Mouse (Mus musculus) midbrain, embryonic 14.5 days (tissue): ENCODE results near the gene Mdfi. TPM values are rescaled to one million over a fixed set of nuclear protein-coding genes. Genes with fewer than 3 reads are reported as not detected.
A peak's percentile ranks its signal among the peaks of the same experiment; 100 is the strongest.

Experiments used
- ATAC-seq: fragments of 200-750 bp; cut with Nextera tagmentation; 2 replicates; pipeline ENCODE4 v1.8.0; 2017; ENCODE audit warnings: moderate number of reproducible peaks, moderate library complexity; ENCODE audit not compliant: low FRiP score, low TSS enrichment
- DNase-seq: peaks from one replicate; pipeline ENCODE4 v3.0.0-alpha.2; 2015
- H3K27ac ChIP-seq: fragments of 300-500 bp; sonication (generic); replicated peaks from 2 replicates; pipeline ENCODE4 v1.5.1; 2014; ENCODE audit warnings: mild to moderate bottlenecking, low read depth, low read length, moderate library complexity
- H3K27me3 ChIP-seq: fragments of 300-500 bp; sonication (generic); 2 replicates; pipeline ENCODE4 v1.6.1; 2014; ENCODE audit warnings: low read length, control low read depth, mixed read lengths; ENCODE audit not compliant: control insufficient read depth, insufficient read depth
- H3K36me3 ChIP-seq: fragments of 300-500 bp; sonication (generic); 2 replicates; pipeline ENCODE4 v1.6.1; 2014; ENCODE audit warnings: low read length, control low read depth; ENCODE audit not compliant: control insufficient read depth, insufficient read depth
- H3K4me1 ChIP-seq: fragments of 300-500 bp; sonication (generic); 2 replicates; pipeline ENCODE4 v1.6.1; 2014; ENCODE audit warnings: mild to moderate bottlenecking, antibody characterized with exemption, low read length, control low read depth; ENCODE audit not compliant: control insufficient read depth, insufficient read depth
- H3K4me2 ChIP-seq: fragments of 300-500 bp; sonication (generic); 2 replicates; pipeline ENCODE4 v1.6.1; 2014; ENCODE audit warnings: mild to moderate bottlenecking, low read length, moderate library complexity
- H3K4me3 ChIP-seq: fragments of 300-500 bp; sonication (generic); replicated peaks from 2 replicates; pipeline ENCODE4 v1.5.1; 2014; ENCODE audit warnings: low read depth, low read length
- H3K9ac ChIP-seq: fragments of 300-500 bp; sonication (generic); replicated peaks from 2 replicates; pipeline ENCODE4 v1.6.1; 2014; ENCODE audit warnings: mild to moderate bottlenecking, low read length, moderate library complexity
- H3K9me3 ChIP-seq: fragments of 300-500 bp; sonication (generic); 2 replicates; pipeline ENCODE4 v1.6.1; 2016; ENCODE audit warnings: low read length, control low read depth, mixed read lengths; ENCODE audit not compliant: control insufficient read depth
- WGBS: fragments of 180-500 bp; shearing (Covaris S2); extraction: QIAGEN DNeasy Blood & Tissue Kit; methylation state at CpG from one replicate; pipeline ENCODE4 v1.1.7; 2014; 5-methylcytosine and 5-hydroxymethylcytosine counted together
- polyA plus RNA-seq: library from polyadenylated mRNA; unstranded; fragments of >200 nt; fragmentation: Nextera tagmentation; extraction: Ambion mirVana; gene quantifications from 2 replicates; pipeline ENCODE4 v1.2.1, GENCODE M21; 2014

Mdfi gene
- polyA plus RNA-seq, 1 experiment from 2014 or later = 8.3 TPM

DNA sequence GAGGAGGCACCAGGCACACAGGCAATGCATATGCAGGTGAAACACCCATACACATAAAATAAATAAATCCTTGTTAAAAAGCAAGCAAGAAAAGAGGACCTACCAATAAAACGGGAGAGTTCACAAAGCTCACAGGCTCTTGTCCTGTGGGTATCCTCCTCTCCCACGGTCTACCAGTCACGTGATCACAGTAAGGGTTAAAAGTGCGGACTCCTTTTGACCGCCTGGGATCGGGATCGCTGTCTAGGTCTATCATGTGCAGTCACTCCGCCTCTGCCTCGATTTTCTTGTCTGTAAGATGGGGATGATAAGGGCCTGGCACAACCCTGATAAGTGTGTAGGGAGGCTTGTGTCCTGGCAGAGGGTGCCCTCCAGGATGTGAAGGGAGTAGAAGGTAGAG lies 37.1 kb downstream of the Mdfi start:
- no peak for DNase-seq

DNA sequence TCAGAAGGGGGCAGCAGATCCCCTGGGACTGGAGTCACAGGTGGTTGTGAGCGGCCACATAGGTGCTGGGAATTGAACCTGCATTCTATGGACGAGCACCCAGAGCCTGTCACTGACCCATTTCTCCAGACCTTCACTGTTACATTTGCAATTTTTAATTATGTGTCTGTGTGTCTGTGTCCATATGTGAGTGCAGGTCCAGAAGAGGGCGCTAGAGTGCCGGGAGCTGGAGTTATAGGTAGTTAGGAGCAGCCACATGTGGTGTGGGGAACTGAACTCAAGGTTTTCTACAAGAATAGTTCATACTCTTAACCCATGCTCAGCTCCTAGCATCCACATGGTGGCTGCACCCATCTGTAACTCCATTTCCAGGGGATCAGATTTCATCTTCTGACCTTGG lies 37.5 kb downstream of the Mdfi start:
- WGBS = 78% methylated on average over 4 of the region's 4 CpGs
- no peak overlapping the region for H3K9ac ChIP-seq

More for the DNA sequence above, 37.1 kb downstream of the Mdfi start:
- no peak overlapping the region for H3K27ac ChIP-seq
- no peak overlapping the region for H3K4me3 ChIP-seq
- no peaks in the 10 kb centered on the region for H3K9me3 ChIP-seq
- H3K36me3 ChIP-seq = no peaks in the 10 kb centered on the region
- H3K4me1 ChIP-seq = no peaks in the 10 kb centered on the region
- no peak overlapping the region for H3K9ac ChIP-seq
- H3K27me3 ChIP-seq = no peaks in the 10 kb centered on the region
- 84% methylated on average over 9 of the region's 9 CpGs for WGBS
- no peak overlapping the region for H3K4me2 ChIP-seq
- ATAC-seq = no peak

DNA sequence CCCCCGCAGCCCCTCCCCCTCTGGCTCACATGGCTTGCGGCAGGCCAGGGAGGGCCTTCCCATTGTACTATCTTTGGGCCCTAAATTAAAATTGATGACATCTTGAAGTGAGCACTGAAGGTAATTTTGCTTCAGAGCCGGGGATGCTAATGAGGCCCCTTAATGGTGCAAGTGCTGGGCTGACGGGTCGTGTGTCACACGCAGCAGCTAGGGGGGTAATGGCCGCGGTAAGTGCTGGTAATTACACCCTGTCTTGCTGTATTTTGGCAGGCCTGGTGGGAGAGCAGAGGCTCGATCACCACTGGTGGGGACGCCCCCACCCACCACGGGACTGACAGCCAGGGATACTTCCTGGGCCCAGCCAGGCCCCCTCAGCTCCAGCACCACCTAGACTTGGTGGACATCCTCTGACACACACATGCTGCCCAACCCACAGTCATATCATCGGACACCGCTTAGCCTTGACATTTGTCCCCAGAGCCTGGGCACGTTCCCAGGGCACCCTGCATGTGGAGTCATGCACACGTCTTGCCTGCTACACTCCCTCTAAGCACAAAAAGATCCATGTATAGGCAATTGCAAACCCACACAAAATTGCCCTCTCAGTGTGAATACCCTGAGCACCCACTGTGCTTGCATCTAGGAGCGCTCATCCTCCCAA lies 38.2 kb downstream of the Mdfi start:
- Histone ChIP-seq H3K36me3 (no peaks in the 10 kb centered on the region), H3K4me3 (no peak overlapping the region), H3K9me3 (no peaks in the 10 kb centered on the region), H3K27ac (no peak overlapping the region), H3K27me3 (no peaks in the 10 kb centered on the region), H3K4me1 (no peaks in the 10 kb centered on the region), H3K4me2 (no peak overlapping the region), H3K9ac (no peak overlapping the region)
- ATAC-seq (no peak), DNase-seq (no peak)
- WGBS = 55% methylated on average over 16 of the region's 16 CpGs

More for the DNA sequence above, 37.5 kb downstream of the Mdfi start:
- Histone ChIP-seq H3K4me2 (no peak overlapping the region), H3K36me3 (no peaks in the 10 kb centered on the region), H3K4me1 (no peaks in the 10 kb centered on the region), H3K9me3 (no peaks in the 10 kb centered on the region), H3K27ac (no peak overlapping the region), H3K27me3 (no peaks in the 10 kb centered on the region), H3K4me3 (no peak overlapping the region)
- no peak for DNase-seq
- ATAC-seq = no peak

DNA sequence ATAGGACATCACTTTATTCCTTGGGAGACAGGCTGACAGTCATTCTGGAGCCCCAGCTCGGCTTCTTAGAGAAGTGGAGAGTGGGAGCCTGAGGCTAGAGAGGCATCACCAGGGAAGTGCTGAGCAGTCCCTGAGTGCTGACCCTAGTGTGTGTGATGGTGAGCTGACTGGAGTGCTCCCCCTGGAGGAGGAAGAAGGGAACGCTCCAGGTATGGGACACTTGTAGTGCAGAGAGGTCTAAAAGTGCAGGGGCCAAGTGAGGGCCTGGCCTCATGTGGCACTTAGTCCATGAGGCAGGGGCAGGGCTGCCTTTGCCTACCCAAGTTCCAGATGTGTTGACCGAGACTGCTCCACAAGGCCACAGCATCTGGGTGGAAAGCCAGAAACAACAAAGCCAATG lies 39.0 kb downstream of the Mdfi start:
- ATAC-seq (no peak), DNase-seq (peak; percentile 61)
- WGBS = 38% methylated on average over 3 of the region's 3 CpGs

DNA sequence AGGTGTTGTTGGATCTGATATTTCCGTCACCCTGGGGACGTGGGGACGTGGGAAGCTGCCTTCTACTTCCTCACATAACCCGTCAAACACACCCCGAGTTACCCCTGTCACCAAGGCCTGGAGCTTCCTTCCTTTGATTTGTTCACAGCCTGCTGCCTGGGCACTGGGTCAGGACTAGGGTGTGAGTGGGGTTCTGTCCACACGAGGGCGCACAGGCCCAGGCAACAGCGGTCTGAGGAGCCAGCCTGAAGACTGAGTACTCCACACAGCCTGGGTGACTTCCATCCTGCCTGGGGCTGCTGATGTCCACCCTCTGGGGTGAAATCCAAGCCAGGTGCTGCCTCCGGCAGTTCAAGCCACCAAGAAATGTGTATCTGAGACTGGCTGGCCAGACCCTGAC lies 41.1 kb downstream of the Mdfi start:
- Histone ChIP-seq H3K4me2 (no peak overlapping the region), H3K36me3 (no peaks in the 10 kb centered on the region), H3K4me3 (no peak overlapping the region), H3K9ac (no peak overlapping the region), H3K27ac (no peak overlapping the region), H3K4me1 (no peaks in the 10 kb centered on the region), H3K9me3 (no peaks in the 10 kb centered on the region), H3K27me3 (no peaks in the 10 kb centered on the region)
- ATAC-seq = peak; percentile 47; the same call in 1 of the 2 replicates
- 11% methylated on average over 9 of the region's 9 CpGs for WGBS
- DNase-seq = peak; percentile 87

More for the DNA sequence above, 39.0 kb downstream of the Mdfi start:
- Histone ChIP-seq H3K4me1 (no peaks in the 10 kb centered on the region), H3K9me3 (no peaks in the 10 kb centered on the region), H3K27ac (no peak overlapping the region), H3K4me3 (no peak overlapping the region), H3K9ac (no peak overlapping the region), H3K4me2 (no peak overlapping the region), H3K27me3 (no peaks in the 10 kb centered on the region), H3K36me3 (no peaks in the 10 kb centered on the region)

DNA sequence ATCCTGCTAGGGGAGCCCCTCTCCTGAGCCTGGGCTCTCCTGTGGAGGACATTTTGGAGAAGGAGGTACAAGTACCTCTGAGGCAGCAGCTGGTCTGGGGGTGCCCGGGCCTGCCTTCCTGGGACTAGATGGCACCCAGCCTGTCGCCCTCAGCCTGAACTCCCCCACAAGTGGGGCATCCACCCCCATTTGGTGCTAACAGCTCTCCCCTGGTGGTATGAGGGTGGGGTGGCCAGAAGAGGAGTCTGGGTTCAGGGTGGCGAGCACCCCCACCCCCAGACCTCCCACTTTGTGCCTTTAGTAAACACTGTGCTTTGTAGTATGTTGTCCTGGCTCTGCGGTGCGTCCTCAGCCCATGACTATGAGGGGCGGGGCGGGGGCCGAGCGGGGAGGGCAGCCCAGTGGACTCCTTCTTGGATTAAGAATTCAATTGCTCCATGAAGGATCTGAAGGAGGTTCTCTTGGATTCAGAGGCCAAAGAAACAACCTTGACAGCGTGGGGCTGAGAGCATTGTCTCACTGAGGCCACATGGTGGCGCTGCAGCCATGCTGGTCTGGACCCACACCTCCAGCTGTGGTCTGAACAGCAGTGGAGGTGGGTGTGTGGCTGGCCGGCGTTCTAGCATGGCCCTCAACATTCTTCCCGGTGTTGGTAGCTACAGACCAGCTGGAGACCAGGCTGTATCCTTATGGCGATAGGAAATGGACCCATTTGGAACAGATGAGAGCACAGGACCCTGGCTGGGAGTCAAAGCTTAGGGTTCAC lies 42.2 kb downstream of the Mdfi start:
- H3K4me1 ChIP-seq = no peaks in the 10 kb centered on the region
- no peak overlapping the region for H3K4me2 ChIP-seq
- no peak overlapping the region for H3K27ac ChIP-seq
- no peaks in the 10 kb centered on the region for H3K9me3 ChIP-seq
- H3K36me3 ChIP-seq = no peaks in the 10 kb centered on the region
- H3K9ac ChIP-seq = no peak overlapping the region
- no peaks in the 10 kb centered on the region for H3K27me3 ChIP-seq
- DNase-seq (peak; percentile 91), ATAC-seq (peak; percentile 44; the same call in 1 of the 2 replicates)
- 20% methylated on average over 15 of the region's 15 CpGs for WGBS
- H3K4me3 ChIP-seq = no peak overlapping the region

DNA sequence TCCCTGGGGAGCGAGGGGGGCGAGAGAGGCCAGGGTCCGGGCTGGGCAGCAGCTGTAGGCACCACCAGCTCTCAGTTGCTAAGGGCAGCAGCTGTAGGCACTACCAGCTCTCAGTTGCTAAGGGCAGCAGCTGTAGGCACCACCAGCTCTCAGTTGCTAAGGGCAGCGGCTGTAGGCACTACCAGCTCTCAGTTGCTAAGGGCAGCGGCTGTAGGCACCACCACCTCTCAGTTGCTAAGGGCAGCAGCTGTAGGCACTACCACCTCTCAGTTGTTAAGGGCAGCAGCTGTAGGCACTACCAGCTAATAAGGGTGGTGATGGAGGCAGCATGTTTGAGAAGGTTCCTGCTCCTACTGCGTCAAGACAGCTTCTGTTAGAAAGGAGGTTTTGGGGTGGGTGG lies 45.5 kb downstream of the Mdfi start:
- DNase-seq (peak; percentile 50), ATAC-seq (no peak)
- Histone ChIP-seq H3K27ac (no peak overlapping the region), H3K4me1 (no peaks in the 10 kb centered on the region), H3K27me3 (no peaks in the 10 kb centered on the region), H3K36me3 (no peaks in the 10 kb centered on the region), H3K4me2 (no peak overlapping the region), H3K9ac (no peak overlapping the region), H3K9me3 (no peaks in the 10 kb centered on the region), H3K4me3 (no peak overlapping the region)
- 55% methylated on average over 6 of the region's 6 CpGs for WGBS

DNA sequence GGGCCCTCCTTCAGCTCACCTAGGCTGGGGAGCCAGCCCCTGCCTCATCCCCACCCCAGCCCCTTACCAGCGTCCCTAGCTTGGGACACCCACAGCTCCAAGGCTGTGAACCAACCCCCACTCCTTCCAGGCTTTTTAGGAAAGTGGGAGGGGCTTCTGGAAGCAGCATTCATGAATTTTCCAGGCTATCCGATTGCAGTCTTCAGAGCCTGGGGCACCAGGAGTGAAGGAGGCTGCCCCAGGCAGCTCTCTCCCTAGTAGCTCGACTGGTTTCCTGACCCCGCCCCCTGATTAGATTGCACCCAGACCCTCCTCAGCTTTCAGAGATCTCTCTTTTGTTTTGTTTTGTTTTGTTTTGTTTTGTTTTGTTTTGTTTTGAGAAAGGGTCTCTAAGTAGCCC lies 46.2 kb downstream of the Mdfi start:
- ATAC-seq (no peak), DNase-seq (no peak)
- Histone ChIP-seq H3K4me2 (no peak overlapping the region), H3K9ac (no peak overlapping the region), H3K36me3 (no peaks in the 10 kb centered on the region), H3K4me1 (no peaks in the 10 kb centered on the region), H3K27ac (no peak overlapping the region), H3K9me3 (no peaks in the 10 kb centered on the region), H3K27me3 (no peaks in the 10 kb centered on the region), H3K4me3 (no peak overlapping the region)
- 4% methylated on average over 4 of the region's 4 CpGs for WGBS

DNA sequence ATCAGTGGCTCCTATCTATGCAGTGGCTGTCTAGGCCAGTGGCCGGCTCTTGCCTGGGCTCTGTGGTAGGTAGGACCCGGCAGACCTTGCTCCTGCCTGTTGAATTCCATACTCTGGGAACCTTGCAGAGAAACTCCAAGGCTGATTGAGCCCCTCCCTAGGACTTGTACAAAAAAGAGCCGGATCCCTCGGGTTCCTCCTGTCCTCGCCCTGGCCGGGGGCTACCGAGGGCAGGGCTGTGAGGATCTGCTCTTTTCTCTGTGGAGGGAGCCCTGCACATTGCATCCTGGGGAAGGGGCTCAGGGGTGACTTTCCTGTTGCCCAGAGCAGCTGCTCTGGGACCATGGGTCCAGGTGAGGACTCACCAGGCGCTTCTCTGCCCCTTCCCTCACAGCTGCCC lies 46.9 kb downstream of the Mdfi start:
- 44% methylated on average over 8 of the region's 8 CpGs for WGBS
- H3K4me3 ChIP-seq = no peak overlapping the region
- H3K9ac ChIP-seq = no peak overlapping the region
- no peaks in the 10 kb centered on the region for H3K36me3 ChIP-seq
- H3K4me2 ChIP-seq = no peak overlapping the region
- H3K9me3 ChIP-seq = no peaks in the 10 kb centered on the region
- DNase-seq (no peak), ATAC-seq (no peak)
- H3K27me3 ChIP-seq = no peaks in the 10 kb centered on the region
- H3K4me1 ChIP-seq = no peaks in the 10 kb centered on the region
- H3K27ac ChIP-seq = no peak overlapping the region
